Mouse (Mus musculus) kidney, embryonic 16.5 days (tissue): ENCODE measurements around the gene Panx2. TPM values are rescaled to one million over a fixed set of nuclear protein-coding genes. Genes with fewer than 3 reads are reported as not detected.

Experiments
- ATAC-seq: fragments of 200-750 bp; cut with Nextera tagmentation; 2 replicates; pipeline ENCODE4 v1.8.0; 2017; ENCODE audit warnings: moderate TSS enrichment; ENCODE audit not compliant: low FRiP score, low TSS enrichment
- H3K27ac ChIP-seq: fragments of 300-500 bp; sonication (generic); 2 replicates; pipeline ENCODE4 v1.5.1; 2014; ENCODE audit warnings: low read length
- H3K27me3 ChIP-seq: fragments of 300-500 bp; sonication (generic); 2 replicates; pipeline ENCODE4 v1.6.1; 2014; ENCODE audit warnings: low read length, control low read depth, mixed read lengths; ENCODE audit not compliant: insufficient read depth
- H3K36me3 ChIP-seq: fragments of 300-500 bp; sonication (generic); 2 replicates; pipeline ENCODE4 v1.6.1; 2014; ENCODE audit warnings: low read length, control low read depth, mixed read lengths; ENCODE audit not compliant: insufficient read depth
- H3K4me1 ChIP-seq: fragments of 300-500 bp; sonication (generic); 2 replicates; pipeline ENCODE4 v1.6.1; 2014; ENCODE audit warnings: low read length, control low read depth, mixed read lengths; ENCODE audit not compliant: insufficient read depth
- H3K4me2 ChIP-seq: fragments of 300-500 bp; sonication (generic); replicated peaks from 2 replicates; pipeline ENCODE4 v1.6.1; 2014; ENCODE audit warnings: low read depth, low read length
- H3K4me3 ChIP-seq: fragments of 300-500 bp; sonication (generic); 2 replicates; pipeline ENCODE4 v1.5.1; 2014; ENCODE audit warnings: mild to moderate bottlenecking, low read length
- H3K9ac ChIP-seq: fragments of 300-500 bp; sonication (generic); replicated peaks from 2 replicates; pipeline ENCODE4 v1.6.1; 2014; ENCODE audit warnings: low read length
- H3K9me3 ChIP-seq: fragments of 300-500 bp; sonication (generic); 2 replicates; pipeline ENCODE4 v1.6.1; 2016; ENCODE audit warnings: low read length, control low read depth
- WGBS: fragments of 180-500 bp; shearing (Covaris S2); extraction: QIAGEN DNeasy Blood & Tissue Kit; methylation state at CpG from one replicate; pipeline ENCODE4 v1.1.7; 2014; 5-methylcytosine and 5-hydroxymethylcytosine counted together
- polyA plus RNA-seq: library from polyadenylated mRNA; unstranded; fragments of >200 nt; fragmentation: Nextera tagmentation; extraction: Ambion mirVana; gene quantifications from 2 replicates; pipeline ENCODE4 v1.2.1, GENCODE M21; 2015

Gene Panx2
- polyA plus RNA-seq, 1 experiment from 2014 or later, result 0.04 TPM

GRCm38 (mm10) chr15:89073993-89074603 is 14.6 kb downstream of the Panx2 start:
- 81% methylated on average over 10 of the region's 10 CpGs for WGBS
- Histone ChIP-seq H3K4me3 (no peak overlapping the region), H3K9me3 (no peaks in the 10 kb centered on the region), H3K27ac (no peak overlapping the region), H3K9ac (no peak overlapping the region), H3K27me3 (peaks cover 4% of the 10 kb centered on the region; the same call in 1 of the 2 replicates), H3K4me2 (no peak overlapping the region), H3K4me1 (peaks cover 34% of the 10 kb centered on the region), H3K36me3 (no peaks in the 10 kb centered on the region)
- no peak for ATAC-seq

- Histone ChIP-seq H3K27me3 (no peaks in the 10 kb centered on the region), H3K4me3 (peak within 1 kb of the TSS; percentile 69), H3K4me1 (peaks cover 34% of the 10 kb centered on the region), H3K9ac (peak within 1 kb of the TSS; percentile 95), H3K4me2 (peak within 1 kb of the TSS; percentile 80), H3K36me3 (no peaks in the 10 kb centered on the region), H3K27ac (peak within 1 kb of the TSS; percentile 91), H3K9me3 (no peaks in the 10 kb centered on the region)
- WGBS, result 25% methylated on average over 11 of the region's 11 CpGs
- ATAC-seq, result peak; percentile 41; the same call in 1 of the 2 replicates
Observed at GRCm38 (mm10) chr15:89074613-89075477, 15.3 kb downstream of the Panx2 start, which contains the start of gene Trabd. TSS of gene Trabd (plus strand) at chr15:89075124.

GRCm38 (mm10) chr15:89075478-89076147 is 16.1 kb downstream of the Panx2 start:
- peaks cover 34% of the 10 kb centered on the region for H3K4me1 ChIP-seq
- peak overlapping the region; percentile 91 for H3K27ac ChIP-seq
- peak; percentile 91 for ATAC-seq
- H3K4me2 ChIP-seq, result peak overlapping the region; percentile 80
- peak overlapping the region; percentile 95 for H3K9ac ChIP-seq
- H3K9me3 ChIP-seq, result no peaks in the 10 kb centered on the region
- under 1% methylated on average over 38 of the region's 59 CpGs for WGBS
- H3K4me3 ChIP-seq, result peak overlapping the region; percentile 69
- H3K27me3 ChIP-seq, result no peaks in the 10 kb centered on the region
- H3K36me3 ChIP-seq, result no peaks in the 10 kb centered on the region

GRCm38 (mm10) chr15:89076156-89076731 is 16.7 kb downstream of the Panx2 start:
- H3K9ac ChIP-seq, result peak overlapping the region; percentile 95
- H3K4me2 ChIP-seq, result peak overlapping the region; percentile 80
- H3K36me3 ChIP-seq, result 0 out of 2 replicates have a peak, but pooled peaks cover 1% of the 10 kb centered on the region
- H3K9me3 ChIP-seq, result no peaks in the 10 kb centered on the region
- peaks cover 34% of the 10 kb centered on the region for H3K4me1 ChIP-seq
- under 1% methylated on average over 26 of the region's 39 CpGs for WGBS
- H3K27ac ChIP-seq, result peak overlapping the region; percentile 86
- ATAC-seq, result peak; percentile 72
- no peaks in the 10 kb centered on the region for H3K27me3 ChIP-seq
- H3K4me3 ChIP-seq, result peak overlapping the region; percentile 69

GRCm38 (mm10) chr15:89078208-89078836 is 18.8 kb downstream of the Panx2 start:
- no peaks in the 10 kb centered on the region for H3K9me3 ChIP-seq

GRCm38 (mm10) chr15:89083906-89084305 is 24.4 kb downstream of the Panx2 start:
- Histone ChIP-seq H3K4me1 (peaks cover 5% of the 10 kb centered on the region; the same call in 1 of the 2 replicates), H3K27me3 (no peaks in the 10 kb centered on the region), H3K27ac (no peak overlapping the region), H3K9me3 (no peaks in the 10 kb centered on the region), H3K4me3 (no peak overlapping the region), H3K4me2 (no peak overlapping the region), H3K9ac (no peak overlapping the region), H3K36me3 (peaks cover 39% of the 10 kb centered on the region)
- ATAC-seq, result no peak
- 93% methylated on average over 1 of the region's 1 CpGs for WGBS

More at GRCm38 (mm10) chr15:89078208-89078836, 18.8 kb downstream of the Panx2 start:
- peaks cover 15% of the 10 kb centered on the region for H3K36me3 ChIP-seq
- peak overlapping the region; percentile 26; the same call in 1 of the 2 replicates for H3K27ac ChIP-seq
- peaks cover 34% of the 10 kb centered on the region for H3K4me1 ChIP-seq
- WGBS, result 55% methylated on average over 9 of the region's 9 CpGs
- 0 out of 2 replicates have a peak overlapping the region, but pooled peaks have one; percentile 11 for H3K4me3 ChIP-seq
- H3K9ac ChIP-seq, result peak overlapping the region; percentile 40
- peak overlapping the region; percentile 38 for H3K4me2 ChIP-seq
- ATAC-seq, result no peak
- no peaks in the 10 kb centered on the region for H3K27me3 ChIP-seq

- WGBS, result 88% methylated on average over 2 of the region's 2 CpGs
- peaks cover 39% of the 10 kb centered on the region for H3K36me3 ChIP-seq
- no peak for ATAC-seq
Observed at GRCm38 (mm10) chr15:89084826-89085225, 25.3 kb downstream of the Panx2 start.

GRCm38 (mm10) chr15:89088607-89089247 is 29.2 kb downstream of the Panx2 start, which contains the start of gene Selenoo:
TSS of gene Selenoo (plus strand) at chr15:89089084.
- H3K4me1 ChIP-seq, result peaks cover 19% of the 10 kb centered on the region
- WGBS, result 2% methylated on average over 32 of the region's 38 CpGs
- no peaks in the 10 kb centered on the region for H3K27me3 ChIP-seq
- H3K36me3 ChIP-seq, result peaks cover 35% of the 10 kb centered on the region
- no peaks in the 10 kb centered on the region for H3K9me3 ChIP-seq
- peak within 1 kb of the TSS; percentile 92 for H3K9ac ChIP-seq
- ATAC-seq, result peak; percentile 95
- peak within 1 kb of the TSS; percentile 97 for H3K4me2 ChIP-seq
- H3K27ac ChIP-seq, result peak within 1 kb of the TSS; percentile 87
- H3K4me3 ChIP-seq, result peak within 1 kb of the TSS; percentile 78

More at GRCm38 (mm10) chr15:89084826-89085225, 25.3 kb downstream of the Panx2 start:
- Histone ChIP-seq H3K4me1 (peaks cover 9% of the 10 kb centered on the region), H3K4me3 (no peak overlapping the region), H3K9me3 (no peaks in the 10 kb centered on the region), H3K4me2 (no peak overlapping the region), H3K27me3 (no peaks in the 10 kb centered on the region), H3K27ac (no peak overlapping the region), H3K9ac (no peak overlapping the region)
